Mouse (Mus musculus): ENCODE results near the gene C9.

DNA sequence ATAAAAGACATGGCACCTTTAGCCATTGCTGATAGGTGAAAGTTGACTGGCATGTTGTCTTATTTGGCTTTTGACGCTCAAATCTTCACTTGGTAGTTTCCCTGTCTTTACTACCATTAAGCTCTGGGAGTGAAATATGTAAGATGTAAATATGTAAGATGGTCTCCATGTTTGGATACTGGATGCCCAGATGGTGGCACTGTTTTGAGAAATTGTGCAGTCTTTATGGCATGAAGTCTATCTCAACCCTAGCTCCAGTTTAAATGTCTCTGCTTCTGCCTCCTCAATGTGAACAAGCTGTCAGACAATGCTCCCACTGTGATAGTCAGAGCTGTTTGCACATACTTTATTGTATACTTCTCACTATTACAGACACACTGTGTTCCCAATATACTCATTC is 23.7 kb downstream of the C9 start:
- no peak for TF ChIP-seq POLR2A (IDR thresholded peaks at IDR 0.05; ENCODE audit: low read depth, low read length)
- TF ChIP-seq MAFK (IDR thresholded peaks at IDR 0.05; ENCODE audit: insufficient replicate concordance, low read length): no peak
- TF ChIP-seq CTCF (conservative IDR thresholded peaks at IDR 0.05 in 1 of 2, IDR thresholded peaks at IDR 0.05 in 1 of 2; ENCODE audit: low read depth in 2 of 2, low read length in 2 of 2): peak in 1 of 2 experiments; percentile 50; a peak in 2 of 4 replicates
- TF ChIP-seq E2F4 (IDR thresholded peaks at IDR 0.05; ENCODE audit: insufficient replicate concordance, low read depth, low read length): no peak
- TF ChIP-seq KAT2A (IDR thresholded peaks at IDR 0.05; ENCODE audit: insufficient replicate concordance, low read length): no peak
